Comparison of ENCODE assay signal across 8 mouse cellular contexts in the genomic region with DNA sequence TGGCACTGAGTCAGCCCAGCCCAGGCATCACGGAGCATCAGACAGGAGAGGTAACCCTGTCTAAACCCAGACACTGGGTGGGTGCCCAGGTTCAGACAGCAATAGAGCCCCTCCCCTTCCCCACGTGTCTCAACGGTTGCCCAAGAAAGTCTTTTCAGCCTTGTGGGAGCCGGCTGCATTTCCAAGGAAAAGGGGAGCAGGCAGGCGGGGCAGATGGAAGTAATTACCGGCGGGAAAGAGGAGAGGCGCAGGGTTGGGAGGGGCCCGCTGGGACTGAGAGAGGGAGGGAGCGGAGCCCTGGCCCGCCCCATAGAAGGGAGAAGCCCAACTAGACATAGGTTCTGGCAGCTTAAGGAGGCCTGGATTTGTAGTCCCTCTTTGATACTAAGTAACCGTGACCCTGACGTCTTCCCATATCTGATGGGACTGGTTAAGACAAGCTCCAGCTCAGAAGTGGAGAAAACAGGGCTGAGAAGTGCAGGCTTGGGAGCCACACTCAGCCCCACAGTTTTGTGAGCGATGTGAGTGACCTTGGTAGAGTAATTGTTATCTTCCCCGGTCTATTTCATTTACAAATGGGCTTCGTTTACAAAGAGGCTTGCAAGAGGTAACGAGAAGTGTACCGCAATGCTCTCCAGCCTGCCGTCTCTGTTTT. TPM values are rescaled to one million over a fixed set of nuclear protein-coding genes. Genes with fewer than 3 reads are reported as not detected.
DNase-seq lines count a peak whose midpoint lies in the region; ATAC-seq and TF ChIP-seq lines count a peak whose summit lies in the region.

No protein-coding gene starts in this region.

- H3K36me3 ChIP-seq in embryonic facial prominence, embryonic 10.5 days (replicated peaks): 0 out of 2 replicates have a peak, but pooled peaks cover 4% of the 10 kb centered on the region
- 0 out of 2 replicates have a peak, but pooled peaks cover 3% of the 10 kb centered on the region for H3K36me3 ChIP-seq in limb, embryonic 14.5 days (ENCODE audit: control insufficient read depth, insufficient read depth, low read length)
- H3K36me3 ChIP-seq in midbrain, postnatal 0 days (ENCODE audit: insufficient read depth, low read length): no peaks in the 10 kb centered on the region

- peak overlapping the region; percentile 42 for H3K4me2 ChIP-seq in limb, embryonic 14.5 days (replicated peaks; ENCODE audit: low read depth, low read length, severe bottlenecking)
- H3K4me2 ChIP-seq in midbrain, postnatal 0 days (ENCODE audit: low read depth, low read length, poor library complexity, severe bottlenecking): peak overlapping the region; percentile 12; the same call in 1 of the 2 replicates

- peak; percentile 70 for ATAC-seq in limb, embryonic 14.5 days (ENCODE audit: low FRiP score, low read depth)
- ATAC-seq in midbrain, postnatal 0 days (ENCODE audit: low FRiP score): no peak
- no peak for ATAC-seq in activated CD4-positive, CD25-positive, alpha-beta regulatory T cell, adult 4 months

- H3K9ac ChIP-seq in limb, embryonic 14.5 days (ENCODE audit: low read depth, low read length, severe bottlenecking): no peak overlapping the region
- no peak overlapping the region for H3K9ac ChIP-seq in midbrain, postnatal 0 days (replicated peaks; ENCODE audit: low read length, poor library complexity, severe bottlenecking)

- no peak for TF ChIP-seq POLR2A in limb, embryonic 14.5 days (IDR thresholded peaks at IDR 0.05; ENCODE audit: borderline replicate concordance, extremely low read depth, insufficient read depth, insufficient read length)

- H3K27ac ChIP-seq in embryonic facial prominence, embryonic 10.5 days (replicated peaks): peak overlapping the region; percentile 81
- peak overlapping the region; percentile 61 for H3K27ac ChIP-seq in limb, embryonic 14.5 days (replicated peaks; ENCODE audit: low read depth, low read length)
- H3K27ac ChIP-seq in midbrain, postnatal 0 days (ENCODE audit: low read depth, low read length): no peak overlapping the region

- H3K4me3 ChIP-seq in embryonic facial prominence, embryonic 10.5 days: peak overlapping the region; percentile 36
- H3K4me3 ChIP-seq in limb, embryonic 14.5 days (replicated peaks; ENCODE audit: low read length): peak overlapping the region; percentile 11; the same call in 1 of the 2 replicates
- H3K4me3 ChIP-seq in midbrain, postnatal 0 days (ENCODE audit: low read depth, low read length): no peak overlapping the region

- no peaks in the 10 kb centered on the region for H3K27me3 ChIP-seq in embryonic facial prominence, embryonic 10.5 days (replicated peaks; ENCODE audit: low read depth, poor library complexity, severe bottlenecking)
- no peaks in the 10 kb centered on the region for H3K27me3 ChIP-seq in limb, embryonic 14.5 days (ENCODE audit: control insufficient read depth, insufficient read depth, low read length)
- H3K27me3 ChIP-seq in midbrain, postnatal 0 days (ENCODE audit: insufficient read depth, low read length): no peaks in the 10 kb centered on the region

- peak; percentile 58 to 65 for DNase-seq in kidney, postnatal 4 days
- no peak for DNase-seq in kidney, adult 8-10 months
- peak; percentile 90 for DNase-seq in embryonic facial prominence, embryonic 10.5 days (ENCODE audit: low spot score)
- DNase-seq in heart, adult 9 months (ENCODE audit: low spot score in 2 of 2): peak; percentile 70 to 71
- peak; percentile 82 for DNase-seq in limb, embryonic 14.5 days (ENCODE audit: low spot score)
- no peak for DNase-seq in midbrain, postnatal 0 days (ENCODE audit: low spot score)
- DNase-seq in spleen, postnatal 4 days (ENCODE audit: low spot score in 2 of 2): no peak

- peaks cover 88% of the 10 kb centered on the region for H3K4me1 ChIP-seq in embryonic facial prominence, embryonic 10.5 days
- peaks cover 60% of the 10 kb centered on the region for H3K4me1 ChIP-seq in limb, embryonic 14.5 days (ENCODE audit: control insufficient read depth, insufficient read depth, low read length)
- H3K4me1 ChIP-seq in midbrain, postnatal 0 days (ENCODE audit: insufficient read depth, low read length): peaks cover 6% of the 10 kb centered on the region

- no peak for TF ChIP-seq CTCF in midbrain, postnatal 0 days (IDR thresholded peaks at IDR 0.05)

- no peaks in the 10 kb centered on the region for H3K9me3 ChIP-seq in embryonic facial prominence, embryonic 10.5 days
- no peaks in the 10 kb centered on the region for H3K9me3 ChIP-seq in limb, embryonic 14.5 days (ENCODE audit: control insufficient read depth, low read length)
- H3K9me3 ChIP-seq in midbrain, postnatal 0 days (ENCODE audit: low read length): no peaks in the 10 kb centered on the region

- 13% methylated on average over 19 of the region's 19 CpGs for WGBS in embryonic facial prominence, embryonic 10.5 days
- 11% methylated on average over 19 of the region's 19 CpGs for WGBS in limb, embryonic 14.5 days
- 35% methylated on average over 19 of the region's 19 CpGs for WGBS in midbrain, postnatal 0 days

RNA-seq across cellular contexts. Expression of a gene that starts 7.0 kb away (rescaled TPM):
- 18.2 and 18.7 TPM in 2 replicates for polyA plus RNA-seq in embryonic facial prominence, embryonic 10.5 days (2016; fragmentation: Nextera tagmentation; extraction: Ambion mirVana)
- 14.5 and 17.0 TPM in 2 replicates for polyA plus RNA-seq in limb, embryonic 14.5 days (2012; rRNA removed)
- polyA plus RNA-seq in limb, embryonic 14.5 days (2014; fragmentation: Nextera tagmentation; extraction: Ambion mirVana): 35.6 and 36.3 TPM in 2 replicates
- 25.0 and 29.8 TPM in 2 replicates for total RNA-seq in midbrain, postnatal 0 days (2014; rRNA removed)
- polyA plus RNA-seq in midbrain, postnatal 0 days (2015; fragmentation: Nextera tagmentation; extraction: Ambion mirVana): 19.6 and 20.0 TPM in 2 replicates
- polyA plus RNA-seq in activated CD4-positive, CD25-positive, alpha-beta regulatory T cell, adult 4 months (2017; shearing (Covaris generic)): 10 to 100 TPM; 12.0 to 21.5 TPM

Comparison
In these comparisons a context has a peak if more than half of its experiments do, and no peak if none do; other contexts are left out.
1. DNase-seq: peak in kidney, postnatal 4 days (2 of 2), embryonic facial prominence, embryonic 10.5 days (single experiment), heart, adult 9 months (2 of 2) and limb, embryonic 14.5 days (single experiment); none in kidney, adult 8-10 months (0 of 2), midbrain, postnatal 0 days (single experiment) and spleen, postnatal 4 days (0 of 2).